In the genomic region with DNA sequence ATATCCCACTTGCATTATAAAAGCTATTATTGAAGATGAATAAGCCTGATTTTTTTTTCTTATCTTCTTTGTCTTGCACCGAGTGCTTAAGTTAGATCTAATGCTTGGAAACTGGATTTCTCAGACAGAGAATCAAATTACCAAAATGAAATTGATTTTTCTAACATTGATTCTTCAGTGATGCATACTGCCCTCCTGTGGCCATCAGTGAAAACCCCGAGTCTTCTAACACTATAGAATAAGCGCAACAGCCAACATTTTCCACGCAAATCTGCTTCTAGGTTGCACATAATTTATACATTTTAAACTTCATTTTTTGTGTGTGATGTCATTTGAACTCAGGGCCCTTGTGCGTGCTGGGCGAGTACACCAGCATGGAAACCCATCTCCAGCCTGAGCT, we compare ENCODE assay signal across 9 mouse cellular contexts. TPM values are rescaled to one million over a fixed set of nuclear protein-coding genes. Genes with fewer than 3 reads are reported as not detected.
DNase-seq lines count a peak whose midpoint lies in the region; TF ChIP-seq lines count a peak whose summit lies in the region.
"Had no signal": no experiment of that assay in that cellular context is flagged by ENCODE, and none has a peak within 500 bp of the region (broad histone marks: within the 10 kb centered on the region; RNA-seq: fewer than 3 reads in every experiment).

No protein-coding gene starts in this region.

- DNase-seq in heart, adult 2 months = no peak
- DNase-seq in heart, adult 8-10 months (ENCODE audit: low spot score) = no peak
- peak; percentile 13 for DNase-seq in ovary, postnatal 14 days (ENCODE audit: low spot score)
- DNase-seq in ovary, postnatal 10 days (ENCODE audit: low spot score) = no peak
- DNase-seq in adrenal gland, postnatal 25 days = peak; percentile 17
- peak; percentile 48 for DNase-seq in induced T-regulatory cell, adult 2 months (ENCODE audit: low read depth)
- peak; percentile 25 for DNase-seq in retina, adult 2 months (ENCODE audit: low read depth, low spot score)
- no peak for DNase-seq in spleen, adult 12 weeks (ENCODE audit: low spot score)

- H3K4me3 ChIP-seq in heart, adult 2 months = no peak overlapping the region
- H3K4me3 ChIP-seq: neural tube, embryonic 13.5 days had no signal

- no peaks in the 10 kb centered on the region for H3K27me3 ChIP-seq in heart, adult 2 months (ENCODE audit: control insufficient read depth, insufficient read depth, low read length)
- H3K27me3 ChIP-seq: neural tube, embryonic 13.5 days had no signal

- no peak for TF ChIP-seq POLR2A in heart, adult 2 months (IDR thresholded peaks at IDR 0.05; ENCODE audit: insufficient read depth, low read depth, low read length)

- no peak for TF ChIP-seq EP300 in heart, adult 2 months (IDR thresholded peaks at IDR 0.05; ENCODE audit: insufficient read depth, low read depth, low read length)

- no peaks in the 10 kb centered on the region for H3K36me3 ChIP-seq in heart, adult 2 months (ENCODE audit: control insufficient read depth, insufficient read depth, low read length)

- intact Hi-C loops in heart, adult 2 months (cut with DNase I) = no loop called here

- TF ChIP-seq CTCF in heart, adult 2 months (IDR thresholded peaks at IDR 0.05) = peak; percentile 76

- no peaks in the 10 kb centered on the region for H3K79me2 ChIP-seq in heart, adult 2 months (replicated peaks; ENCODE audit: control insufficient read depth, insufficient read depth, low read length)

- 29% methylated on average over 6 of the region's 6 CpGs for WGBS in heart, adult 2 months

- H3K27ac ChIP-seq in heart, adult 2 months = no peak overlapping the region
- H3K27ac ChIP-seq: neural tube, embryonic 13.5 days had no signal

- H3K9ac ChIP-seq in heart, adult 2 months (ENCODE audit: low read depth, low read length) = no peak overlapping the region
- H3K9ac ChIP-seq: neural tube, embryonic 13.5 days had no signal

- H3K4me1 ChIP-seq in heart, adult 2 months (ENCODE audit: control insufficient read depth, insufficient read depth, low read length) = no peaks in the 10 kb centered on the region
- H3K4me1 ChIP-seq: neural tube, embryonic 13.5 days had no signal

RNA-seq across cellular contexts. Expression of a gene that starts 20.3 kb away (rescaled TPM):
- total RNA-seq in heart, adult 2 months (2021) = under 1 TPM; 0.86 to 0.93 TPM
- polyA plus RNA-seq in heart, adult 2 months (2012; rRNA removed) = 0.27 and 0.53 TPM in 2 replicates
- total RNA-seq in heart, adult 8-10 months (2022) = 1 to 10 TPM; 1.4 to 2.0 (median 1.6) TPM
- 4.8 and 5.4 TPM in 2 replicates for total RNA-seq in adrenal gland, postnatal 25 days (2021)

Comparison
In these comparisons a context has a peak if more than half of its experiments do, and no peak if none do; other contexts are left out.
1. DNase-seq: peak in ovary, postnatal 14 days (single experiment), adrenal gland, postnatal 25 days (single experiment), induced T-regulatory cell, adult 2 months (single experiment) and retina, adult 2 months (single experiment); none in heart, adult 2 months (0 of 2), heart, adult 8-10 months (single experiment), ovary, postnatal 10 days (single experiment) and spleen, adult 12 weeks (single experiment).